Mouse (Mus musculus) left cerebral cortex, postnatal 10 days (tissue): ENCODE measurements at regions not wholly inside any gene's neighbourhood (a gene's known extent, or its start where the extent isn't known, plus 50 kb on each side); places are given as distances from the start of the nearest gene placed in this dataset.
A peak's percentile ranks its signal among the peaks of the same experiment; 100 is the strongest.
"Not testable (repeated sequence)": the region's sequence is repeated elsewhere in the genome, so short reads cannot be mapped to it uniquely, and the experiment has no call there.

Experiments used
- DNase-seq, 2 experiments: peaks; one replicate each; pipeline ENCODE4 v3.0.0; 2021 to 2022; ENCODE audit warnings: low spot score in 2 of 2, mixed read lengths in 1 of 2; ENCODE audit errors: extremely low spot score in 1 of 2
- intact Hi-C: fragments of 180-260 bp; cut with DNase I; formaldehyde crosslinking; loops from one replicate; pipeline ENCODE4 v1.15.1; 2025

DNA sequence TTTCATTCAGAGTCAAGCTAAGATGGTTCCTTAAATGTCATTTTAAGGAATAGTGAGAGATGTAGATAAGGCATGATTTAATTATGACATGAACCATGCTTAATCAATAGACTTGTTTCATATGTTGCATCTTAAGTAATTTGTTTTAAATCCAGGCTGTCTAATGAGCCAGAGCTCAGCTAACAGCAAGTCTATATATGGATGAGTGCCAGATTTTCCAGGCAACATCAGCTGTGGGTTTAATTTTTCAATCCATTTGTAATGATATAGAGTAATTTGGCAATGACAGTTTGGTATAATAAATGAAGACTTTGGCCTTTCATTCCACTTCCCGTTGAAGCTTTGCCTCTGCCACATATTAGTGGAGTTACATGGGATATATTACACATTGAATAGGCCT lies 677.3 kb upstream of the Sorcs1 start:
- DNase-seq, result no peak
- intact Hi-C loops, result no loop called here

DNA sequence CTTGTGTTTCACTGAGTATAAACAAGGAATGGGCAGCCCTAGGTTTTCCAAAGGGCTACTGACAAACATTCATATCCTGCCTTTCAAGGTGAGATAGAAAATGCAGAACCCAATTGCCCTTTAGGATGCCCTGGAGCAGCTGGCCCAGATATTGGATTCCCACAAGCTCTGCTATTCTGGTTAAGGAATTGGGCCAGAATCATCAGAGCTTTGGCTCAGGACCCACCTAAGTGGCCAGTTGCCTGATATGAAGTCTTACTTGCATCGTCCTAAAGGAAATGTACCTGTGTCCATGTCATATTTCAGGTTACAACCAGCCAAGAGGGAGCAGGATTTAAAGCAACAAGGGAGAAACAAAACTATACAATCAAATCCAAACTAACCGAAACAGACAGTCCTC lies 662.0 kb upstream of the Sorcs1 start:
- no peak for DNase-seq
- intact Hi-C loops, result no loop called here

DNA sequence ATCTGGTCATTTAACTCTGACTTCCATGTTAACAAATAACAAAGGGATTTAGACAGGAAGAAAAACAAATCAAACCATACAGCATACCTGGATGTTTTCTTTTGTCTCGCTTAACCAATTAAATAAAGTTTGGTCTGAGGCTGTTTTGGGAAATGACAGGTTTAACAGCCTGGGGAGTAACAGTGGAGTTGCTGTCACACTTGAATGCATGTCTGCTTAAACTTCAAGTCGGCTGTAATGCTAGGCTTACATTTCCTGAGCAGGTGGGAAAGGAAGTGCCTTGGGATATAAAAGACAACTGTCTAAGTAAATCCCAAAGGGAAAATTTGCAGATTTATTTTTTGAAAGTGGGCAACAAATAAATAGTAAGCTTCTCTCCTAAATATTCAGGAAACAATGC lies 651.6 kb upstream of the Sorcs1 start:
- intact Hi-C loops, result no loop called here
- DNase-seq, result no peak

- intact Hi-C loops, result no loop called here
- peak in 1 of 2 experiments; percentile 16 for DNase-seq
These were observed 625.3 kb upstream of the Sorcs1 start for GRCm38 (mm10) chr19:51303708-51304107.

DNA sequence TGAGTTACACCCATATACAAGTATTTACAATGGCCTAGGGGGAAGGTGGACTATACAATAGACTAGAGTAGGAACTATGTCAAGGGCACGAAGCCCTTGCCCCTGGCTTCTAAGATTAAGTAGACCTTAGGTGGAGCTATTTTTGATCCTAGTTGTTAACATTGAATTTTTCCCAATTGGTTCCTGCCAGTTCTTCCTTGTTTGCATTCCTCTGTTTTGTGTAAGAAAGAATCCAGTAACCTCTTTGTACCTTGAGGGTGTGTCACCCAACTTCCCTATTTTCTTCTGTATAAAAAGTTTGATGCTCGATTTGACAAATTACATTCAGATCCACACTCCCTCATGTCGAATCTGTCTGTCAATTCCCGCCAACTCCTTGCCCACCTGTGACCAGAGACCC lies 618.2 kb upstream of the Sorcs1 start:
- DNase-seq, intact Hi-C loops: not testable (repeated sequence)

DNA sequence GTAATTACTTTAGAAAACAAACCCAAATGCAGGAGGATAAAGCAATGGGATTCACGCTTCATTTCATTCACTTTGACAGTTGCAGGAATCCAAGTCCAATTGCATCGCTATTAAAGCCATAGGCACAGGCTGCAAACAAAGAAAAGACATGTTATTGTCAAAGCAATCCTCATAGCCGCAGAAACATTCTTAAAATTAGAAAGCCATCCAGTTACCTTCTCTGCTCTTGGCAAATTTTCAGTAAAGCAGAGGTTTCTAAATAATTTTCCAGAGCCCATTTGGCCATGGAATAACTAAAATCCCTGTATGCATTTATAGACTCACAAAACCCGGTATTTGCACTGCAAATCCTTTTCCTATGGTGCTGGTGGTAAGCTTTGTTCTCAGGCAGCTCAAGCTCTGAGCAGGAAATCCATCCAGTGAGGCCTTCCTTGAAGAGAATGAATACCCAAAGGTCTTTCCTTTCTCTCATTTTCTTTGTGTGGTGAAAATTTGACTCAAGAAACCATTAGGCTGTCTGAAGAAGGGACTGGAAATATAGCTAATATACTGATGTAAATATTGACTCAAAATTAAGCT lies 590.6 kb upstream of the Sorcs1 start:
- DNase-seq, result no peak
- intact Hi-C loops, result no loop called here

- DNase-seq, result no peak
- intact Hi-C loops, result no loop called here
These were observed 561.9 kb upstream of the Sorcs1 start for GRCm38 (mm10) chr19:51240295-51240864.

GRCm38 (mm10) chr19:51238181-51238523 lies 559.7 kb upstream of the Sorcs1 start:
- no peak for DNase-seq
- intact Hi-C loops, result no loop called here

DNA sequence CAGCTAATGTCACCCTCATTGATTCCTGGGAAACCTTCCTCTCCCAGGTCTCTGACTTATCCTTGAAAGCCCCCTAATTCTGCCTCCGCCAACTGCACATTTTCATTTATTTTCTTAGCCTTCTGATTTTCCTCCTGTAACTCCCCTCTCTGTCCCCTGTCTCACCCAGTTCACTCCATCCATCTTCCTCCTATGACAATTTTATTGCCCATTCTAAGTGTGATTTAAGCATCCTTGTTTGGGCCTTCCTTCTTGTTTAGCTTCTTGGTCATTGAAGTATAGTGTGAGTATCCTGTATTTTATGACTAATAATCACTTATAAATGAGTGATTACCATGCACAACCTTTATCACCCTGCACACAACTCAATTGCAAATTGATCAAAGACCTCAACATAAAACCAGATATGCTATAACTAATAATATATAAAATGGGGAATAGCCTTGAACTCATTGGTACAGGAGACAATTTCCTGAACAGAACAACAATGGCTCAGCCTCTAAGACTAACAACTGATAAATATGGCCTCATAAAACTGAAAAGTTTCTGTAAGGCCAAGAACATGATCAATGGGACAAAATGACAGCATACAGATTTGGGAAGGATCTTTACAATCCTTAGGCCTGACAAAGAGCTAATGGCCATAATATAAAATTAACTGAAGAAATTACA lies 559.2 kb upstream of the Sorcs1 start:
- intact Hi-C loops, result no loop called here
- no peak for DNase-seq

DNA sequence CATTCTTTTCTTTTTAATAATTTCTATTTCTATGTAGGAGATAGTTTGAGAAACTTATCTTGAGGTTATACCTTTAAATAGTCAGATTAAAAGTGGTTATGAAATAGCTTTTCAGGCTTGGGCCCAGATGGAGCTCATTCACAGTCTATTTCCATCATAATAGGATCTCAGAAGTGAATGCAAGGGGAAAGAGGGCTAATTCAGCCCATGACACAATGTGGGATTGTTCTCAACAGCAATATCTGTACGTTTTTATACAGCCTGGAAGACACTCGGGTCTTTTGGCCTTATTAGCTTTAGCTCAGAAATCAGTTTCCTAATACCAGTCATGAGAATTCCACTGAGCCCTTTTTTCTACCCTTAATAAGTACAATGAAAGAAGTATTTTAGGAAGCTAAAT lies 554.1 kb upstream of the Sorcs1 start:
- intact Hi-C loops, result no loop called here
- no peak for DNase-seq

DNA sequence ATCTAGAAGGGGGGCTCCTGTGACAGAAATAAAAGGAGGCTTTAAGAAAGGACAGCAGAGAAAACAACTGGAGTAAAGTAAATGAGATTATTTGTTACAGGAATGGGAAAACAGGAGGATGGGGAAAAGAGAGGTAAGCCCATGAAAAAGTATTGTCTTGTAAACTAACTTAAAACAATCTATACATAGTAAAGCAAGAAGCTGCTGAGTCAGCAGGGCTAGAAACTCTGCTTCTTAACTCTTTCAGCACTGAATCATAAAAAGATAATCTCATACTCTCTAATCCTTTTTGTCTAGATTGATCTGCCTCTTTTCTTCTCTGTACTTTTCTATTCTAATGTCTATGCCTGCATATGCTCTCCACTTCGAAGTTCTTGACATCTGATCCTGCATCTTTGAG lies 548.5 kb upstream of the Sorcs1 start:
- intact Hi-C loops, result no loop called here
- DNase-seq, result no peak

- intact Hi-C loops, result loop anchor here (5.0 kb wide), 1 partner anchor 944 kb away; no protein-coding TSS in a partner anchor
- no peak for DNase-seq
These were observed 522.9 kb upstream of the Sorcs1 start for GRCm38 (mm10) chr19:51201391-51201790.
